Mouse (Mus musculus): Measurements from ENCODE around the gene Mrc1.

Mrc1 gene

DNA sequence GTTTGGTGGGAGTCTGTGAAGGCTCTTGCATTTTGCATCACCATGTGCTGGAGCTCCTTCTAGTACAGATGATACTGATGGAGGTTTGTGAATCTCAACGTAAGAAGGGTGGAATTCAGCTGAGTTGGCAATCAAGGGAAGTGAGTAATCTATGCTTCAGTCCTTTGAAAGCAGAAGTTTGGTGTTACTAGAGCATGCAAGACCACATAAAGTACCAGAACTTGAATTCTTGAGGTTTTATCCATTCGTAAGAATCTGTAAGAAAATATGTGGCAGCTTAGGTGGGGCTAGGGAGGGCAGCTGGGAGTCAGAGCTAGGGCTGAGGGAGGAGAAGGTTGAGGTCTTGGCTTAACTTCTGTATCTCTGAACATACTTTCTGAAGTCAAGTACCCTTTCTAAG is 15.5 kb downstream of the Mrc1 start:
- DNase-seq (ENCODE audit: low spot score), result no peak

- DNase-seq (ENCODE audit: low spot score), result no peak
Measured at GRCm38 (mm10) chr2:14249839-14250564, 20.8 kb downstream of the Mrc1 start.

GRCm38 (mm10) chr2:14251938-14252337 is 22.7 kb downstream of the Mrc1 start:
- no peak for DNase-seq (ENCODE audit: low spot score)

- no peak for DNase-seq (ENCODE audit: low spot score)
Measured at GRCm38 (mm10) chr2:14258345-14258850, 29.2 kb downstream of the Mrc1 start.

- DNase-seq (ENCODE audit: low spot score), result no peak
Measured at GRCm38 (mm10) chr2:14262090-14262489, 32.9 kb downstream of the Mrc1 start.

GRCm38 (mm10) chr2:14269160-14269559 is 40.0 kb downstream of the Mrc1 start:
- DNase-seq (ENCODE audit: low spot score), result no peak

DNA sequence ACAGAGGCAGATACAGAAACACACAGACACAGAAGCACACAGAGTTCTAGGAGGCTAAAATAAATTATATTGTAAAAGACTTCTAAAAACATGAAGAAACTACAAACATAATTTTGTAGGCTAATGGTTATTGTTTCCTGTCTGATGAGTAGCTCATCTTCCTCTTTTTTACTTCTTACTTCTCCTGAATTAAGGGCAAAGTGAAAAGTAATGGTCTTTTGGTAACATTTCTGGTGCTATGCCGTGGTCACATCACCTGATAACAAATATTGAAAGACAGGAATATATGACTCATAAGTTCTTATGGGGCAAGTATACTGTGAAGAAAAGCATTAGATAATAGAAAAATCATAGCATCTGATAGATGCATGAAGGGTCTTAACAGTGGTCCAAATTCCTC is 42.9 kb downstream of the Mrc1 start:
- no peak for DNase-seq (ENCODE audit: low spot score)

DNA sequence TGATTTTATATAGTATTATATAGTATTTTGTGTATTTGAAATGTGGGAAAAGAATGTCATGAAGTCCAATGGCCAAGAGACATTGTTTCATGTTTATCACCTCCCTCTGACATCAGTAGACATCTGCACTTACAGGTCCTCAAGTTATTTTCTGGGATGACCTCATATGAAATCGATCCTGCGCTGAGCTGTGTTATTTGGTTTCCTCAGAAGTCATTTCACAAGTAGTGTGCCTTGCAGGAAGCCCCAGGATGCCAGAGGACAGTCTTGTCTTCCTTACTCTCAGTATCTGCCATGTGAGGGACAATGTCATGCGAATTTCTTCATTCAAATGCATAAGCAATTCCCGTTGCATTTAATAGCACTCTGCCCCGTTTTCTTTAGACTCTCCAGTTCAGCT is 46.6 kb downstream of the Mrc1 start:
- no peak for DNase-seq (ENCODE audit: low spot score)

GRCm38 (mm10) chr2:14279256-14279655 is 50.1 kb downstream of the Mrc1 start:
- DNase-seq (ENCODE audit: low spot score), result no peak

- no peak for DNase-seq (ENCODE audit: low spot score)
Measured at GRCm38 (mm10) chr2:14279795-14280194, 50.6 kb downstream of the Mrc1 start.

DNA sequence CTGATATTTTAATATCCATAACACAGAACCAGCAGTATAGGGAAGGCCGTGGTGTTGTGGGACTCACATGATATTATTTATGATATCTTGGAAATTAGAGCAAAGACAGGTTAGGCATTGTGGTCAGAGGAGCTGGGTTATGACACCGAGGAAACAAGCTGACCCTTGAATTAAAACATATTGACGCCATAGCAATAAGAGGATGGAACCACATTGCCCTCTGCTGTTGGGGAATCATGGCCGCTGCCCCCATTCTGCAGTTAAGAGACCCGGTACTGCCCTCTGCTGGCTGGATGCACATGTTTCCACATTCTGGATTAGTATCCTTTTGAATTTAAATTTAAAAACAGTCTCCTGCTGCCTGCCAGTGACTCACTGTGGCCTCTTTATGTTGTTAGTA is 66.1 kb downstream of the Mrc1 start:
- DNase-seq (ENCODE audit: low spot score), result peak; percentile 96

DNA sequence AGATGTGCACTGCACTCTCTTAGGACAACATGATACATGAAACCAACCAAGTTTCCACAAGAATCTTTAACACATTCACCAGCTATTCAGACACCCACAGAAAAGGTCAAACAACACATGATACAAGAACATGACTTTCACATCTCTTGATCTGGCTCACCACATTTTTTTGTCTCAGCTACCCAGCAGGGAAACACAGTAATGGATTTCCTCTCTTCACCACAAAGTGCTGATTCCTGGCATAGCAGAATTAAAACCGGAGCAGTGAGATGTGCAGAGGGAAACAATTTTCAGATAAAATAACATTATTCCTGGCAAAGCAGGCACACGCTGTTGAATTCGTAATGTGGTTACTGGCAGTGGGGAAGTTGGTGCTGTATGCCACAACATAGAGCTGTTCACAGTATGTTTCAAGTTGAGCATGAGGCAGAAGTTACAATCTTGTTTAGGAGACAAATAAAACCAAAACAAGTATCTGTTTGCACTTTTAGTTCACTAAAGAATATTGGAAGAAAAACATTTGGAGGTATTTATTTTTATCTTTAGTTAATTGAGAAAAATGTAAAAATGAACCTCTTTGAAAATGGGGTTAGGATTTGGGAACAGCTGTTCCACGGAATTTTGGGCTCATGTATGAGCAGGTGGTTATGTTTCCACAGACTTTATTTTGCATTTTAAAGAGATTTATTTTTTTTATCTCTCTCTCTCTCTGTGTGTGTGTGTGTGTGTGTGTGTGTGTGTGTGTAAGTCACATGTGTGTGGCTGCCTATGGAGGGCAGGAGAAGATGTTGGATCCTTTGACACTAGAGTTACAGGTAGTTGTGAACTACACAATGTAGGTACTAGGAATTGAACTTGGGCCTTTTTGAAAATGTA is 83.6 kb downstream of the Mrc1 start:
- no peak for DNase-seq (ENCODE audit: low spot score)

DNA sequence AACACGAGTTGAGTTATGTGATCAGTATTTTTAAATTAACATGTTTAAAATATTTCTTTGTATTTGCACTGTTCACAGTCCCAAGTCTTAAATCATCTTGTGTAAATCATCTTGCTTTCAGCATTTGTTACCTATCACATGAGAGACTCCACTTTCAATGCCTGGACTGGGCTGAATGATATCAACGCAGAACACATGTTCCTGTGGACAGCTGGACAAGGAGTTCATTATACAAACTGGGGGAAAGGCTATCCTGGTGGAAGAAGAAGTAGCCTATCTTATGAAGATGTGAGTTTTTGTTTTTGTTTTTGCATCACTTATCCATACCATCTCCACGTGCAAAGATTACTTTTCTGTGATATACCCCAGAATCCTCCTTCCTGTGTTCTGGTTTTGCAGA is 85.9 kb downstream of the Mrc1 start:
- no peak for DNase-seq (ENCODE audit: low spot score)

- peak; percentile 34 for DNase-seq (ENCODE audit: low spot score)
Measured at GRCm38 (mm10) chr2:14341652-14342308, 112.6 kb downstream of the Mrc1 start.

- peak; percentile 4 for DNase-seq (ENCODE audit: low spot score)
Measured at GRCm38 (mm10) chr2:14342309-14342839, 113.2 kb downstream of the Mrc1 start.

Data from urinary bladder, postnatal 25 days (tissue).